ENCODE assay signal across 26 mouse cellular contexts in the genomic region with DNA sequence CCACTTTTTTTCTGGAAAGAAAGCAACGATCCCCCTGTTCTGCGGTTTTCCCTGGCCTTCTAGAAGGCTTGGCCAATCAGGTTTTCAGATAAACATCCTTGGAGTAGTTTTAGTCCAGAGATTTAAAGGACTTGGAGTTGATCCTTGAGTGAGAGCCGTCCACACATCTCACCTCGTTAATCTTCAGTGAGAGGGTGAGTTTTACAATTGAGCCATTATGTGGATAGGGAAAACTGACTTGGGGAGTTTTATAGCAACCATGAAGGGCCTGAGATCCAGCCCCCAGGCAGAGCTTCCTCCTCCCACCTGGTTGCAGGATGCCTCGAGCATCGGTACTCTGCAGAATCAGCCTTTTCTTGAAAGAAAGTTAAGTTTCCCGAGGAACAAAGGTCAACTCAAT.
DNase-seq lines count a peak whose midpoint lies in the region; ATAC-seq and TF ChIP-seq lines count a peak whose summit lies in the region.
"Had no signal": no experiment of that assay in that cellular context is flagged by ENCODE, and none has a peak within 500 bp of the region (broad histone marks: within the 10 kb centered on the region; RNA-seq: fewer than 3 reads in every experiment).

No protein-coding gene starts in this region.

- no peaks in the 10 kb centered on the region for H3K9me3 ChIP-seq in midbrain, embryonic 15.5 days
- H3K9me3 ChIP-seq in midbrain, embryonic 11.5 days (ENCODE audit: control insufficient read depth, low read length): no peaks in the 10 kb centered on the region
- no peaks in the 10 kb centered on the region for H3K9me3 ChIP-seq in limb, embryonic 11.5 days (ENCODE audit: control insufficient read depth, low read length)
- H3K9me3 ChIP-seq: embryonic facial prominence, embryonic 12.5 days; forebrain, embryonic 13.5 days; G1E; heart, embryonic 15.5 days; liver, embryonic 12.5 days had no signal

- no peak for TF ChIP-seq CTCF in heart, adult 2 months (IDR thresholded peaks at IDR 0.05)

- H3K4me1 ChIP-seq in heart, adult 2 months (ENCODE audit: control insufficient read depth, insufficient read depth, low read length): no peaks in the 10 kb centered on the region
- peaks cover 18% of the 10 kb centered on the region for H3K4me1 ChIP-seq in midbrain, embryonic 15.5 days
- H3K4me1 ChIP-seq in midbrain, embryonic 11.5 days (ENCODE audit: control insufficient read depth, insufficient read depth, low read length): peaks cover 12% of the 10 kb centered on the region; the same call in 1 of the 2 replicates
- peaks cover 12% of the 10 kb centered on the region for H3K4me1 ChIP-seq in limb, embryonic 11.5 days (ENCODE audit: control insufficient read depth, insufficient read depth, low read length)
- H3K4me1 ChIP-seq: heart, embryonic 15.5 days; liver, embryonic 12.5 days had no signal

- H3K4me2 ChIP-seq in midbrain, embryonic 15.5 days: no peak overlapping the region
- no peak overlapping the region for H3K4me2 ChIP-seq in midbrain, embryonic 11.5 days
- H3K4me2 ChIP-seq in limb, embryonic 11.5 days (ENCODE audit: low read depth, severe bottlenecking): no peak overlapping the region
- H3K4me2 ChIP-seq: embryonic facial prominence, embryonic 12.5 days; forebrain, embryonic 13.5 days; heart, embryonic 15.5 days; liver, embryonic 12.5 days had no signal

- H3K79me2 ChIP-seq in heart, adult 2 months (replicated peaks; ENCODE audit: control insufficient read depth, insufficient read depth, low read length): no peaks in the 10 kb centered on the region

- H3K4me3 ChIP-seq in heart, adult 2 months: no peak overlapping the region
- no peak overlapping the region for H3K4me3 ChIP-seq in midbrain, embryonic 15.5 days
- H3K4me3 ChIP-seq in midbrain, embryonic 11.5 days (ENCODE audit: low read depth, low read length): no peak overlapping the region
- H3K4me3 ChIP-seq in limb, embryonic 11.5 days (ENCODE audit: low read depth, low read length): no peak overlapping the region
- H3K4me3 ChIP-seq: embryonic facial prominence, embryonic 12.5 days; forebrain, embryonic 13.5 days; heart, embryonic 15.5 days; left cerebral cortex, adult 2 months; liver, embryonic 12.5 days had no signal

- H3K9ac ChIP-seq in heart, adult 2 months (ENCODE audit: low read depth, low read length): no peak overlapping the region
- H3K9ac ChIP-seq in midbrain, embryonic 15.5 days: no peak overlapping the region
- no peak overlapping the region for H3K9ac ChIP-seq in midbrain, embryonic 11.5 days (ENCODE audit: low read length)
- no peak overlapping the region for H3K9ac ChIP-seq in limb, embryonic 11.5 days (ENCODE audit: low read length)
- H3K9ac ChIP-seq: embryonic facial prominence, embryonic 12.5 days; forebrain, embryonic 13.5 days; heart, embryonic 15.5 days; liver, embryonic 12.5 days had no signal

- H3K36me3 ChIP-seq in heart, adult 2 months (ENCODE audit: control insufficient read depth, insufficient read depth, low read length): no peaks in the 10 kb centered on the region
- no peaks in the 10 kb centered on the region for H3K36me3 ChIP-seq in midbrain, embryonic 15.5 days (replicated peaks)
- no peaks in the 10 kb centered on the region for H3K36me3 ChIP-seq in midbrain, embryonic 11.5 days (ENCODE audit: control insufficient read depth, insufficient read depth, low read length)
- no peaks in the 10 kb centered on the region for H3K36me3 ChIP-seq in limb, embryonic 11.5 days (ENCODE audit: control insufficient read depth, insufficient read depth, low read length)
- H3K36me3 ChIP-seq: embryonic facial prominence, embryonic 12.5 days; G1E; heart, embryonic 15.5 days; liver, embryonic 12.5 days had no signal

- no peak for TF ChIP-seq POLR2A in heart, adult 2 months (IDR thresholded peaks at IDR 0.05; ENCODE audit: insufficient read depth, low read depth, low read length)

- 61% methylated on average over 7 of the region's 7 CpGs for WGBS in heart, adult 2 months
- 31% methylated on average over 7 of the region's 7 CpGs for WGBS in midbrain, embryonic 15.5 days
- 40% methylated on average over 7 of the region's 7 CpGs for WGBS in midbrain, embryonic 11.5 days
- WGBS in limb, embryonic 11.5 days: 14% methylated on average over 7 of the region's 7 CpGs

- DNase-seq in heart, adult 2 months: no peak
- DNase-seq in heart, postnatal 4 days: no peak
- DNase-seq in midbrain, embryonic 11.5 days (ENCODE audit: low spot score, missing footprints): no peak
- peak; percentile 42 for DNase-seq in limb, embryonic 11.5 days (ENCODE audit: low spot score)
- no peak for DNase-seq in urinary bladder, adult 18-20 months (ENCODE audit: low spot score in 2 of 2)
- DNase-seq in cerebellum, adult 18-20 months: no peak
- DNase-seq: adrenal gland, postnatal 36 days; B cell, adult 2 months; cerebellum, adult 9-11 months; kidney, adult 11 months; layer of hippocampus, adult 9-11 months; lung, adult 18-20 months; lung, postnatal 10 days; right cerebral cortex, postnatal 14 days; thymus, adult 2 months; thymus, postnatal 4 days had no signal

- intact Hi-C loops in heart, adult 2 months (cut with DNase I): no loop called here

- peak overlapping the region; percentile 9; the same call in 1 of the 2 replicates for H3K27ac ChIP-seq in heart, adult 2 months
- peak overlapping the region; percentile 44; the same call in 1 of the 2 replicates for H3K27ac ChIP-seq in midbrain, embryonic 15.5 days
- H3K27ac ChIP-seq in midbrain, embryonic 11.5 days (ENCODE audit: low read depth, low read length): no peak overlapping the region
- H3K27ac ChIP-seq in limb, embryonic 11.5 days (replicated peaks; ENCODE audit: low read depth, low read length): no peak overlapping the region; the same call in 1 of the 2 replicates
- H3K27ac ChIP-seq: embryonic facial prominence, embryonic 12.5 days; forebrain, embryonic 13.5 days; heart, embryonic 15.5 days; left cerebral cortex, adult 2 months; liver, embryonic 12.5 days; stomach, postnatal 0 days had no signal

- no peak for ATAC-seq in midbrain, embryonic 15.5 days (replicated peaks)
- no peak for ATAC-seq in midbrain, embryonic 11.5 days (ENCODE audit: low FRiP score)
- peak; percentile 44; the same call in 1 of the 2 replicates for ATAC-seq in limb, embryonic 11.5 days (ENCODE audit: insufficient number of reproducible peaks, low FRiP score, low TSS enrichment, low read depth)
- ATAC-seq: liver, embryonic 12.5 days; Patski had no signal

- H3K27me3 ChIP-seq in heart, adult 2 months (ENCODE audit: control insufficient read depth, insufficient read depth, low read length): no peaks in the 10 kb centered on the region
- no peaks in the 10 kb centered on the region for H3K27me3 ChIP-seq in midbrain, embryonic 15.5 days (replicated peaks)
- H3K27me3 ChIP-seq in midbrain, embryonic 11.5 days (ENCODE audit: control insufficient read depth, insufficient read depth, low read length): no peaks in the 10 kb centered on the region
- no peaks in the 10 kb centered on the region for H3K27me3 ChIP-seq in limb, embryonic 11.5 days (ENCODE audit: control insufficient read depth, insufficient read depth, low read length)
- H3K27me3 ChIP-seq: CH12.LX; embryonic facial prominence, embryonic 12.5 days; forebrain, embryonic 13.5 days; heart, embryonic 15.5 days; liver, embryonic 12.5 days; Patski had no signal

- no peak for TF ChIP-seq EP300 in heart, adult 2 months (IDR thresholded peaks at IDR 0.05; ENCODE audit: insufficient read depth, low read depth, low read length)

Comparison
In these comparisons a context has a peak if more than half of its experiments do, and no peak if none do; other contexts are left out.
1. H3K27ac ChIP-seq: peak in heart, adult 2 months (single experiment) and midbrain, embryonic 15.5 days (single experiment); none in midbrain, embryonic 11.5 days (single experiment) and limb, embryonic 11.5 days (single experiment).